Mouse (Mus musculus): ENCODE results near the gene Mapk14.

Mapk14 gene

GRCm38 (mm10) chr17:28781290-28782045 lies 90.3 kb downstream of the Mapk14 start:
- no peak for DNase-seq (ENCODE audit: low spot score)

- no peak for DNase-seq (ENCODE audit: low spot score)
These were observed 93.9 kb downstream of the Mapk14 start for GRCm38 (mm10) chr17:28785036-28785435.

DNA sequence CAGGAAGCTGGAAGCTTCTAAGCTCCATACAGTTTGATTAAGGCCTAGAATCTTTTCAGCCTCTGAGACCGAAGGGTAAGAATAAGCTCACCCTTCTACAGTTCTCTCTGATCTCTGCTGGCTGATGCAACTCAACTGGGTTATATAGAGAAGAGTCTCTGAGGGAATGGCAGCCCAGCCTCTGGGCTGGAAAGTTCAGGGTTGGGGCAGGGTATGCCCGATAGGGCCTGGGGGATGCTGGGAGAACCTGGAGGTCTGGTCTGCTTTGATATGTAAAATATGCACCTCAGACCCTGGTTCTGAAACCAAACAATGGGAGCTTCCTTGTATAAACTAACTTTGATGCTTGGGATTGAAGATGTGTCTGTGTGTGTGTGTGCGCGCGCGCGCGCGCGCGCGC lies 96.4 kb downstream of the Mapk14 start:
- no peak for DNase-seq (ENCODE audit: low spot score)

DNA sequence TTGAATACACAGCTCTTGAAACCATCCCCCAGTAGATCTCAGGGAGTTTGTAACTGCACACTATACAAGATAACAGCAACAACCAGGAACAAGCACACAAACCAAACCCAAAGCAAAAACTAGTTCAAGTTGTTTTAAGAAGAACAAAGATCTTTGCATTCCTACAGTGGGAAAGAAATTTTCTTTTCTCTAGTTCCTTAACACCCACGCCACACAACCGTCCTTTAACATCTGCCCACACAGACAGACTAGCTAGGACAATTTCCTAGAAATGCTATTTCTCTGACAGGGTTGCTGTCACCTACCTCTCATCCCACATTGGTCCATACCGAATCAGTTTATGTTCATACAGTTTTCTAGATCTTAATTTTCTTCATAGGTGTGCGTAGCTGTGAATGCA lies 105.9 kb downstream of the Mapk14 start:
- DNase-seq (ENCODE audit: low spot score): no peak
